Mouse (Mus musculus): Measurements from ENCODE around the gene Dpp8. TPM values are rescaled to one million over a fixed set of nuclear protein-coding genes. Genes with fewer than 3 reads are reported as not detected.

Gene Dpp8
- total RNA-seq, 2 experiments from 2014 or later: 57.4 to 68.0 TPM

DNA sequence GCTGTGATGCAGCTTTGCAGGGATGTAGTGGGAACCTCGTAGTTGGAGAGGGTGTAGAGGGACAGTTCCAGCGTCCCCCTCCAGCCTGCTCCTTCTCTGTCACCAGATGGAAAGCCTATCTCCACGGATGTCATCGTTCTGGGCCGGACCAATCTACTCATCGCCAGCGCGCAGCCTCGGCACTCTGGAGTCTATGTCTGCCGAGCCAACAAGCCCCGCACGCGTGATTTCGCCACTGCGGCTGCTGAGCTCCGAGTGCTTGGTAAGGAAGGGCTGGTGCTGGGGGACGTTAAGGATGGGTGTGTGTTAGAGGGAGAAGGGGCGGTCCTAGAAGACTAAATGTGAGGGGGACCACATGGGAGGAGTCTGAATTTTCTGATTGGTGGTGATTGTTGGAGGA is 90.3 kb downstream of the Dpp8 start:
- intact Hi-C loops (cut with DNase I): no loop called here
- DNase-seq (ENCODE audit: low spot score): no peak

DNA sequence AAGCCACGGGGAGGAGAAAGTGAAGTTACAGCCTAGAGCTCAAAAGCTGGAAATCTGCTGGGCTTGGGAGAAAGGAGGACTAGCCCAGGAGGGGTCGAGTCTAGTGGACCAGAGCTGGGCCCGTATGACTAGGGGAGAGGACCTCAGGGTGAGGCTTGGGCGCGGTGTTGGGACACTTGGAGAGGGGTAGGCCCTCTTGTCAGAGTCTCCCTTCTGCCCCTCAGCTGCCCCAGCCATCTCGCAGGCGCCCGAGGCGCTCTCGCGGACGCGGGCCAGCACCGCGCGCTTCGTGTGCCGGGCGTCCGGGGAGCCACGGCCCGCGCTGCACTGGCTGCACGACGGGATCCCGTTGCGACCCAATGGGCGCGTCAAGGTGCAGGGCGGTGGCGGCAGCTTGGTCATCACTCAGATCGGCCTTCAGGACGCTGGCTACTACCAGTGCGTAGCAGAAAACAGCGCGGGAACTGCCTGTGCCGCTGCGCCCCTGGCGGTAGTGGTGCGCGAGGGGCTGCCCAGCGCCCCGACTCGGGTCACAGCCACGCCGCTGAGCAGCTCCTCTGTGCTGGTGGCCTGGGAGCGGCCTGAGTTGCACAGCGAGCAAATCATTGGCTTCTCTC is 91.4 kb downstream of the Dpp8 start:
- intact Hi-C loops (cut with DNase I): no loop called here
- no peak for DNase-seq (ENCODE audit: low spot score)

DNA sequence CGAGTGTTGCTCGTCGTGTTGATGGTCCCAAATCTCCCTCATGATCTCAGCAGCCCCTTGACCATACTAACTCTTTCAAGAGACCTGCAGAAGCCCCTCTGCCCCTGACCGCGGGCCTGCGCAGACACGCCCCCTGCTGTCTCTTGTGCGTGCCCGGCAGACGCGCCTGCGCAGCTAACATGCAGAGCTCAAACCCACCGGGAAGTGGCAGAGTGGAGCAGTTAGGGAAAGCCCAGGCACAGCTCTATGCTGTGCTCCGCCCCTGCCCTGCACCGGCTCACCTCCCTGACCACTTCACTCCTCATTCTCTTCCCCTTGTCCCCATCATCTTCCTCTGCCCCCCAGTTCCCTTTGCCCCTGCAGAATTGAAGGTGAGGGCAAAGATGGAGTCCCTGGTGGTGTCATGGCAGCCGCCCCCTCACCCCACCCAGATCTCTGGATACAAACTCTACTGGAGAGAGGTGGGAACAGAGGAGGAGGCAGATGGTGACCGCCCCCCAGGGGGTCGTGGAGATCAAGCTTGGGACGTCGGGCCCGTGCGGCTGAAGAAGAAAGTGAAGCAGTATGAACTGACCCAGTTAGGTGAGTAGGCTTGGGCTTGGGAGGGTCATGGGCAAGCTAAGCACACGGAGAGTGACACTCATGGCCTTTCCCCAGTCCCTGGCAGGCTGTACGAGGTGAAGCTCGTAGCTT is 96.1 kb downstream of the Dpp8 start:
- intact Hi-C loops (cut with DNase I): no loop called here
- no peak for DNase-seq (ENCODE audit: low spot score)

DNA sequence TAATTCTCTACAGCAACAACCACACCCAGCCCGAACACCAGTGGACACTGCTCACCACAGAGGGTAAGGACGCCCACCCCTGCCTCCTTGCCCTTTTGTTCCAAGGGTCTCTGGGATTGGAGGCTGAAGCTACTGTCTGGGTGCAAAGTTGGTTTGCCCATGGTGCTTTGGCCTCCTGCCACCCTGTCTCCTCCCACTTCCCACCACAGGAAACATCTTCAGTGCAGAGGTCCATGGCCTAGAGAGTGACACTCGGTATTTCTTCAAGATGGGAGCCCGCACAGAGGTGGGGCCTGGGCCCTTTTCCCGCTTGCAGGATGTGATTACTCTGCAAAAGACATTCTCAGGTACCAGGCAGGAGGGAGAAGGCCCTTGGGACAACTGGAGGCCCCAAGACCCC is 99.5 kb downstream of the Dpp8 start:
- intact Hi-C loops (cut with DNase I): no loop called here
- DNase-seq (ENCODE audit: low spot score): no peak

Other genes with a start within 250 kb of the Dpp8 start
- gene Dennd4a, start 221.1 kb upstream of the Dpp8 start, total RNA-seq (2021): 1 to 10 TPM; 6.9 to 7.9 TPM
- under 1 TPM; 0.08 to 0.10 TPM for gene Slc24a1, start 80.8 kb upstream of the Dpp8 start, total RNA-seq (2021)
- 10 to 100 TPM; 16.1 to 16.4 TPM for gene Ints14, start 71.5 kb upstream of the Dpp8 start, total RNA-seq (2021)
- gene Hacd3, start 10.7 kb upstream of the Dpp8 start, total RNA-seq (2021): 10 to 100 TPM; 17.3 to 18.5 TPM
- 10 to 100 TPM in 1 of 2 experiments, 1 to 10 TPM in 1; 8.9 to 10.3 TPM for gene Igdcc4, start 69.1 kb downstream of the Dpp8 start, total RNA-seq (2021)
- gene Igdcc3, start 108.8 kb downstream of the Dpp8 start, total RNA-seq (2021): under 1 TPM in 1 of 2 experiments, not detected in 1; 0.08 TPM
- 1 to 10 TPM; 4.2 TPM for gene Parp16, start 162.9 kb downstream of the Dpp8 start, total RNA-seq (2021)
- gene Cilp, start 232.8 kb downstream of the Dpp8 start, total RNA-seq (2021): 1 to 10 TPM; 4.8 to 6.6 TPM

All from heart, postnatal 25 days (tissue).